Mouse (Mus musculus) hindbrain, embryonic 14.5 days (tissue): ENCODE measurements at regions not wholly inside any gene's neighbourhood (a gene's known extent, or its start where the extent isn't known, plus 50 kb on each side); places are given as distances from the start of the nearest gene placed in this dataset.

ENCODE experiments used
- ATAC-seq: fragments of 200-750 bp; cut with Nextera tagmentation; 2 replicates; pipeline ENCODE4 v1.8.0; 2017; ENCODE audit warnings: moderate number of reproducible peaks, mild to moderate bottlenecking, moderate TSS enrichment, moderate library complexity; ENCODE audit not compliant: low FRiP score
- DNase-seq: peaks from one replicate; pipeline ENCODE4 v3.0.0-alpha.2; 2015; ENCODE audit warnings: low spot score
- H3K27ac ChIP-seq: fragments of 300-500 bp; sonication (generic); 2 replicates; pipeline ENCODE4 v1.5.1; 2014; ENCODE audit warnings: mild to moderate bottlenecking, moderate library complexity
- H3K27me3 ChIP-seq: fragments of 300-500 bp; sonication (generic); 2 replicates; pipeline ENCODE4 v1.6.1; 2014; ENCODE audit warnings: mild to moderate bottlenecking, low read length, mixed read lengths; ENCODE audit not compliant: control insufficient read depth, insufficient read depth
- H3K36me3 ChIP-seq: fragments of 300-500 bp; sonication (generic); replicated peaks from 2 replicates; pipeline ENCODE4 v1.6.1; 2014; ENCODE audit not compliant: control insufficient read depth, insufficient read depth
- H3K4me1 ChIP-seq: fragments of 300-500 bp; sonication (generic); replicated peaks from 2 replicates; pipeline ENCODE4 v1.6.1; 2014; ENCODE audit warnings: antibody characterized with exemption, low read length, mixed read lengths; ENCODE audit not compliant: control insufficient read depth, insufficient read depth
- H3K4me2 ChIP-seq: fragments of 300-500 bp; sonication (generic); replicated peaks from 2 replicates; pipeline ENCODE4 v1.6.1; 2014; ENCODE audit warnings: mild to moderate bottlenecking, moderate library complexity
- H3K4me3 ChIP-seq: fragments of 300-500 bp; sonication (generic); replicated peaks from 2 replicates; pipeline ENCODE4 v1.5.1; 2014; ENCODE audit warnings: mild to moderate bottlenecking, low read length
- H3K9ac ChIP-seq: fragments of 300-500 bp; sonication (generic); 2 replicates; pipeline ENCODE4 v1.6.1; 2014
- H3K9me3 ChIP-seq: fragments of 300-500 bp; sonication (generic); 2 replicates; pipeline ENCODE4 v1.6.1; 2016; ENCODE audit warnings: low read length; ENCODE audit not compliant: control insufficient read depth
- WGBS: fragments of 180-500 bp; shearing (Covaris S2); extraction: QIAGEN DNeasy Blood & Tissue Kit; methylation state at CpG from one replicate; pipeline ENCODE4 v1.1.7; 2014; 5-methylcytosine and 5-hydroxymethylcytosine counted together

DNA sequence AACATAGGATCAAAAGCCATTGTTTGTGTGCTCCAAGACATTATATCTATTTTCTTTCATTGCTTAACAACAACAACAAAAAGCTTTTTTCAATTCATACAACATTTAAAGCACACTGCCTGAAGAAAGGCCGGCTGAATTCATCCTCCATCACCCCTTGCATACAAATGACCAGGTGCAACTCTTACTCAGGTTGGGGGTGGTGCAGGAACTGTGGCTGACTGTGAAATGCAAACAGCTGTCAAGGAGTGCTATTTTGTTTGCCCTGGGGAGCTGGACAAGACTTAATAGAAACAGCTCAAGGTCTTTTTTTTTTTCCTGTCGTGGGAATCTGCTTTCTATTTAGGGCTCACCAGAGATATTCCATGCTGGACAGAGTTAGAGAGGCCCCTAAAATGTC lies 406.6 kb upstream of the Cldn34d start:
- no peaks in the 10 kb centered on the region for H3K4me1 ChIP-seq
- DNase-seq, result no peak
- ATAC-seq, result no peak
- 9% methylated on average over 2 of the region's 2 CpGs for WGBS
- no peak overlapping the region for H3K4me2 ChIP-seq
- no peaks in the 10 kb centered on the region for H3K9me3 ChIP-seq
- H3K4me3 ChIP-seq, result no peak overlapping the region
- no peaks in the 10 kb centered on the region for H3K36me3 ChIP-seq
- H3K9ac ChIP-seq, result no peak overlapping the region
- H3K27me3 ChIP-seq, result no peaks in the 10 kb centered on the region
- H3K27ac ChIP-seq, result 0 out of 2 replicates have a peak overlapping the region, but pooled peaks have one; percentile 9

- Histone ChIP-seq H3K4me3 (no peak overlapping the region), H3K4me1 (no peaks in the 10 kb centered on the region), H3K9me3 (no peaks in the 10 kb centered on the region), H3K27me3 (no peaks in the 10 kb centered on the region), H3K36me3 (no peaks in the 10 kb centered on the region), H3K27ac (no peak overlapping the region), H3K9ac (no peak overlapping the region), H3K4me2 (no peak overlapping the region)
- WGBS, result 84% methylated on average over 1 of the region's 1 CpGs
- DNase-seq, result no peak
- no peak for ATAC-seq
Observed at GRCm38 (mm10) chrX:77013890-77014289, 411.2 kb upstream of the Cldn34d start.

GRCm38 (mm10) chrX:77050401-77051381 lies 448.0 kb upstream of the Cldn34d start:
- DNase-seq (peak; percentile 50), ATAC-seq (peak; percentile 89)

DNA sequence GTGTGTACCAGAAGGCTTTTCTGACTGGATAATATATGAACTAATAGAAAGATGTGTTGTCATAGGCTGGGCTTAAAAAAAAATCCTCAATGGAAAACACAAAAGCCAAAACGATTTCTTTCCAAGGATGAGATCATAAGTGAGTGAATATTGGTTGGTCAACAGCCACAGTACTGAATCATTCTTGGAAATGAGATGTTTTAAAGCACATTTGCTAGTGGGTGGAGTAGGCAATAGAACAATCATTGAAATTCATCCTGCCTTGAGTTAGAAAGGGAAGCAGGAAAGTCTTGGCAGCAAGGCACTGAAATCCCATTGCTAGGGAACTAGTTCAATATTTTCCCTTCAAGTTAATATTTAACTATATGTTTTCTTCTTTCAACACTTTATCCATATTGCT lies 449.3 kb upstream of the Cldn34d start:
- no peak overlapping the region for H3K9ac ChIP-seq
- H3K27ac ChIP-seq, result no peak overlapping the region
- no peaks in the 10 kb centered on the region for H3K9me3 ChIP-seq
- no peak overlapping the region for H3K4me2 ChIP-seq
- H3K4me3 ChIP-seq, result no peak overlapping the region
- ATAC-seq (no peak), DNase-seq (no peak)
- H3K4me1 ChIP-seq, result peaks cover 4% of the 10 kb centered on the region; the same call in 1 of the 2 replicates
- H3K27me3 ChIP-seq, result no peaks in the 10 kb centered on the region
- no peaks in the 10 kb centered on the region for H3K36me3 ChIP-seq
- WGBS, result 69% methylated on average over 1 of the region's 1 CpGs

More at GRCm38 (mm10) chrX:77050401-77051381, 448.0 kb upstream of the Cldn34d start:
- H3K27ac ChIP-seq, result peak overlapping the region; percentile 57
- peaks cover 4% of the 10 kb centered on the region; the same call in 1 of the 2 replicates for H3K4me1 ChIP-seq
- H3K4me2 ChIP-seq, result no peak overlapping the region; the same call in 1 of the 2 replicates
- no peak overlapping the region for H3K4me3 ChIP-seq
- no peaks in the 10 kb centered on the region for H3K36me3 ChIP-seq
- no peak overlapping the region for H3K9ac ChIP-seq
- H3K9me3 ChIP-seq, result no peaks in the 10 kb centered on the region
- WGBS, result 35% methylated on average over 5 of the region's 5 CpGs
- H3K27me3 ChIP-seq, result no peaks in the 10 kb centered on the region

DNA sequence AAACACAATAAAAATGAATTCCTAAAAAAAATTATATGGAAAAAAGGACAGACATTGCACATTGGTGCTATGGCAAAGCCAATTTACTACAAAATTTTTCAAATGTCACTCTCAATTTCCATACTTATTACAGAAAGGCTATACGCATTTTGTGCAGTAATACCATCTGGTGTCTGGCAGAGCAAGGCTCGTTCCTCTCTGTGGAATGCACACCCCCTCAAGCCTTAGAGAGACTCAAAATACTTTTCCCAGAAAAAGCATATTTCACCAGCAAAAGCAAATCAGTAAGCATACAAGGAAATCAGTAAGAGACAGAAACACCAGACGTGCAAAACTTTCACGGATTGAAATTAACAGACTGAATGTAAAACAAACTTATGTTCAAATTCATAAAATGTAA lies 431.0 kb upstream of the Tbl1x start:
- DNase-seq (no peak), ATAC-seq (no peak)
- Histone ChIP-seq H3K4me2 (no peak overlapping the region), H3K27me3 (no peaks in the 10 kb centered on the region), H3K36me3 (no peaks in the 10 kb centered on the region), H3K27ac (no peak overlapping the region), H3K4me3 (no peak overlapping the region), H3K9me3 (no peaks in the 10 kb centered on the region), H3K4me1 (no peaks in the 10 kb centered on the region), H3K9ac (no peak overlapping the region)
- 86% methylated on average over 4 of the region's 4 CpGs for WGBS

- Histone ChIP-seq H3K4me1 (no peaks in the 10 kb centered on the region), H3K4me3 (no peak overlapping the region), H3K4me2 (no peak overlapping the region), H3K27ac (no peak overlapping the region), H3K9ac (no peak overlapping the region), H3K9me3 (no peaks in the 10 kb centered on the region), H3K27me3 (no peaks in the 10 kb centered on the region), H3K36me3 (no peaks in the 10 kb centered on the region)
- no peak for DNase-seq
- no peak for ATAC-seq
- 76% methylated on average over 1 of the region's 1 CpGs for WGBS
Observed at GRCm38 (mm10) chrX:77082716-77083115, 428.1 kb upstream of the Tbl1x start.

GRCm38 (mm10) chrX:77121761-77122160 lies 389.1 kb upstream of the Tbl1x start:
- no peaks in the 10 kb centered on the region for H3K36me3 ChIP-seq
- H3K27ac ChIP-seq, result no peak overlapping the region
- no peaks in the 10 kb centered on the region for H3K4me1 ChIP-seq
- H3K4me2 ChIP-seq, result no peak overlapping the region
- no peaks in the 10 kb centered on the region for H3K9me3 ChIP-seq
- H3K27me3 ChIP-seq, result no peaks in the 10 kb centered on the region
- H3K9ac ChIP-seq, result no peak overlapping the region
- ATAC-seq (no peak), DNase-seq (no peak)
- no peak overlapping the region for H3K4me3 ChIP-seq
- 75% methylated on average over 2 of the region's 2 CpGs for WGBS
